Mouse (Mus musculus) right cerebral cortex, postnatal 4 days (tissue): ENCODE measurements around the gene Fgfbp3.
"Not testable (repeated sequence)": the region's sequence is repeated elsewhere in the genome, so short reads cannot be mapped to it uniquely, and the experiment has no call there.

Experiments used
- DNase-seq: peaks from one replicate; pipeline ENCODE4 v3.0.0-alpha.2; 2022

The Fgfbp3 gene

DNA sequence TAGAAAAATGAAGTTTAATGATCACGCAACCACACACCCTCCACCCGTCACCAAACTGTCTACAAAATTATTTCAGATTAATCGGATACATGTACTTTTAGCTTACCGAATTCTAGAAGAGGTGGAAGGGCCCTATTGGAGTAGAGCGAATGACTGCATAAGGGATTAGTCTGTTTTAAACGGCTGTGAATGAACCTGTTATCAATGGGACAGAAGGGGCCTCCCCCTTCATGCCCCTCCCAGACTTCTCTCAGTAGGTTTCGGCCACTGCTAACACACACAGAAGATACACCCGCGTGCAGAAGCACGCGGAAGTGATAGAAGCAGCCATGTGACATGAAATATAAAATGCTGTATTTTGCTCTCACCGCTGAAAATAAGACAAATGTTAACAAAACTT is at the start of gene Fgfbp3:
Fgfbp3 (minus strand) TSS at position 150 of the 400 bp plus-strand sequence.
- DNase-seq = no peak

- DNase-seq = not testable (repeated sequence)
Observed at GRCm38 (mm10) chr19:36962544-36963260, 43.3 kb upstream of the Fgfbp3 start.

DNA sequence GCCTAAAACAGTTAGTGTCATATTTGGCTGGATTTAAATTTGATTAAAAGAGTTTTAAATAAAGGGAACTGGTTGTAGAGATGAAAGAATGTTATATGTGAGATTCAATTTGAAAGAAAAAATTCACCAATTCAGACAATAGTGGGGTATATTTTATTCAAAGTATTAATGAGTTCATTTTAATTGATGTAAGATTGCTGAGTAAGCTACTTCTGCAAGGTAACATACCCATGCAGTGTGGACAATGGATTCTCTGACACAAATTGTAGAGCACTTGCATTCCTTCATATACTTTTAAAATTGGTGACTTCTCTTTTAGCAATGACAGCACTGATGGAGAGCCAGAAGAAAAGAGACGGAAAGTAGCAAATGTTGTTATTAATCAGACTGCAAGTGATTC is 41.9 kb upstream of the Fgfbp3 start:
- no peak for DNase-seq

- DNase-seq = no peak
Observed at GRCm38 (mm10) chr19:36958331-36958730, 38.9 kb upstream of the Fgfbp3 start.

- no peak for DNase-seq
Observed at GRCm38 (mm10) chr19:36953637-36954206, 34.3 kb upstream of the Fgfbp3 start.

DNA sequence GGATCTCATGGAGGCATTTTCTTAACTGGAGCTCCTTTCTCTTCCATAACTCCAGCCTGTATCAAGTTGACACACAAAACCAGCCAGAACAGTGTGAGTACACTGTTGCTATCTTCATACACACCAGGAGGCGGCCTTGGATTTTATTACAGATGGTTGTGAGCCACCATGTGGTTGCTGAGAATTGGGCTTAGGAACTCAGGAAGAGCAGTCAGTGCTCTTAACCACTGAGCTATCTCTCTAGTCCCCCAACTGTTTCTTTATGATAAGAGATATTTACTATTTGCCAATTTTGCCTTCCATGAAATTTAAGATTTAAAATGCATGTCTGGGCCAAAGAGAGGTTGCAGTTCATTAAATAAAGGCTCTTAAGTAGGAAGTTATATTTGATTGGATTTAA is 20.6 kb upstream of the Fgfbp3 start:
- no peak for DNase-seq

DNA sequence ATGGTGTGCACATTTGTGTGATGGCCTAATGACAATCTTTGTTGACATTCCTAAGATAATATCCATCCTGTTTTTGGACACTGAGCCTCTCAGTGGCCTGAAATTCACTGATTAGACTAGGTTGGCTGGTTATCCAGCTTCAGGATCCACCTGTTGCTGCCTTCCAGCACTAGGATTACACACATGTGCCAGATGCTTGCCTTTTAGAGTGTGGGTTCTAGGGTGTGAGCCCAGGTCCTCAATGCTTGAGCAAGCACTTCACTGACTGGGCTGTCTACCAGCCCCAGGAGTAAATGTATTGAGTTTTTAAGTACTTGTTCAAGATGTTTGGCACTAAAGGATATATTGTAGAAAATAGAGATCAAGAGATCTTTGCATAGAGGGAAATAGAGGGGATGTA is 18.6 kb upstream of the Fgfbp3 start:
- DNase-seq = no peak

DNA sequence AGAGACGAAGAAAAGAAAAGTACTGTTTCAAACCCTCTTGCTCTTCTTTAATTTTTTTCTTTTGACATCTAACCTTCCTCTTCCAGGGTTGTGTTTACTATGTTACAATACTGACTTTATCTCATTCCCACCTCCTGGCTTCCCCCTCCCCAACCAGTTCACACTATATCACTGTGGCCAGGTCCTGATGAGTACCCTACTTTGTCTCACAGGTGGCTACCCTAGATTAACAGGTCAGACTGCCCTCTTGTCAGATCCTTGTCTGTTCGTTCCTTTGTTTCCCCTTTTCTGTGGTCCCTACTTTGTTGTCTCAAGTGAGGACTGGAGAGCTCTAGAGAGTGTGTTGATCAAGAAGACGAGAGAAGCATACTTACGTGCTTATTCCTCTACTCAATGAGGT is 16.9 kb upstream of the Fgfbp3 start:
- DNase-seq = no peak

DNA sequence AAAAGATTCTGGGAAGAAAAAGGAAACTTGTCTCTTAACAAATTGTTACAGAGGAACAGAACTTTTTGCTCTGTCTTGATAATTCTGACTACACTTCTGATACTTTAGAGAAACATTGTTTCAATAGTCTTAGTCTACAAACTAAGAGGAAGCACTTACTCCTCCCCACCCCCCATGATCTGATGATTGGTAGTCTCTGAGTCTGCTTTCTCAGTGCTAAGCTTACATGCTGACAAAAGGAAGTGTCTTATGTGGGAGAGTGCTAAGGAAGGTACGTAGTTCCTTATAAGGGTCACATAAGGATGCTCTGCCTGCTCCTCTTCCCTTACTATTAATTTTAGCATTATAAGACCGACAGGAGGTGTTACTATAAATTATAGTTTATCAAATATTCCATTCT is 13.2 kb upstream of the Fgfbp3 start:
- DNase-seq = no peak

GRCm38 (mm10) chr19:36932097-36932496 is 12.7 kb upstream of the Fgfbp3 start:
- DNase-seq = no peak

GRCm38 (mm10) chr19:36929816-36930215 is 10.4 kb upstream of the Fgfbp3 start:
- no peak for DNase-seq

DNA sequence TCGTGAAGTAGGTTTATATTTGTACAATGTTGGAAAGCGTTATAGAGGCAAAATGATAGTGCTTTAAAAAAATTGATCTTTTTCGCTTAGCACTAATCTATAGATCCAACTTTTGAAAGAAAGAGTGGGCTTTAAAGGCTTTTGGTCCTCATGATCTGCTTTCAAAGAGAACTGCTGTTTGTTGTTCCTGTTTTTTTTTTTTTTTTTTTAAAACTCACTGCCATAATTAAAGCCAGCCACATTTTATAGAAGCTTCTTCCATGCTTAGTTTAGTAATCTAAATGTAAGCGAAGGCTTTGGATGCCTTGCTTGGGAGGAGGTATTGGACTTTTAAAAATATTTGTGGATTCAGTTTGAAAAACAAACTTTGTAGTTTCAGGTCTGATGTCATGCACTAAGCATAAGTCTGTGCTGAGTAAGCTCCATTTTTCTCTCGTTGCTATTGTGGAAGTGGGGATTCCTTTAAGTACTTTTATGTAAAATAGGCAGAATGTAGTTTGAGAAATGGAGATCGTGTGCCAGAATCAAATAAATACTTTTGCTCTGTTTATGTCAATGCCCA is 8.5 kb upstream of the Fgfbp3 start:
- no peak for DNase-seq

DNA sequence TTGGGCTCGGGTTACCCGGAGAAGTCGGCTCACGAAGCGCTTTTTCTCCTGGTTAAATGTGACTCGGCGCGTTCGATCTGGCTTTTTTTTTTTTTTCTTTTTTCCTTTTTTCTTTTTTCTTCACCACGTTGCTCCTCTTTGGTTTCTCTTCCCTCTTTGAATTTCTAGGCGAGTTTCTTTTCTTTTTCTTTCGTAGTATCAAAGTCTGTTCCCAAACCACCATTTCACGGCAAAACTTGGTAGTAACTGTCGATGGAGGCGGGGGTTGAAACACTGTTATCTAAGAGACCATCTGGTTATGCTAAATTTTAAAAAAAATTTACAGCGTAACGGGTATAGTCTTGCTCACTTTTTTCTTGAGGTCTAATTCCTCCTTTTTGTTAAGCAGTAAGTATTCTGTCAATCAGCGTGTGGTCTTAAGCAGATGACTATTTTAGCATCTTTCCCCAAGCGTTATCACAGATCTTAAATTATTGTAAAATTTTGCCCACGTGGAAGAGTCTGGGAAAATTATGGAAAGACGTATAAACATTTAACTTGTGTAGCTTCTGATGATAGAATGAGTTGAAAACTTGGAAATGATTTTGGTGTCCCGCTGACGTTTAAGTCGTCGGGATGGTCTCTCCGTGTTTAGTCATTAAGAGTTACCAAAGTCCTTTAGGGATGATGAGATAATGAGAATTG is 7.3 kb upstream of the Fgfbp3 start:
- DNase-seq = no peak

DNA sequence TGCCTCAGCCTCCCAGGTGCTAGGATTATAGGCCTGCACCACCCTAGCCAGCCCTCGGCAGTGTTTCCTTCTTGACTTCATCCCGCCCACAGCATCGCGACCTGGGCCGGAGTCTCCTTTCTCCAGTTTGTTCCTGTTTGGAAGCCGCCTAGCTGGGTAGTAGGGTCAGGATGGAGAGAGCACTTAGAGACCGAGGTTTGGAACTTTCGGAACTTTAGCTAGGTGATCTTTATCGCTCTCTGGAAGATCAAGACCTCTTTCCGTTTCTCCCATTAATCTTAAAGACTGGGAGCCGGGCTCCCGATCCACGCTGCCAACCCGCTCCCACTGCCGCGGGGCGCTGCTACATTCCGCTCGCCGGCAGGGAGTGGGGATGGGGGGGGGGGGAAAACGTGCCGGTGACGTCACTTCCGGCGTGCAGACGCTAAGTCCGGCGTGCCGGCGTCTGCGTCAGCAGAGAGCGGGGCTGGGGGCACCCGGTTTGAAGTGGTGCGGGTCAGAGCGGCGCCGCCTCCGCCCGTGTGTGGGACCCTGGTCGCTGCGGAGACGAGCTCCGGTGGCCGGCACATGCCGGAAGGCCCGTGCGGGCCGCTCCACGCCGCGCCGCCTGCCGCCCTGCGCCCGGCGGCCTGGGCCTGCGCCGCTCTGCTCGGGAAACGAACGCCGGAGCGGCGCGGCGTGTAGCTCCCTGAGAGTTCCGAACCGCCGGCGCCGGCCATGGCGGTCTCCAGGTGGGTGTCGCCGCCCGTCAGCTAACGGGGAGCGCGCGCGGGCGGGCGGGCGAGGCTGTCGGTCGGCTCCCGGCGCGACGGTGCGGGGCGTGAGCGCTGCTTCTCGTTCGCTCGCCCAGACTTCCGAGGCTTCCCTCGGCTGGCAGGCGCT is 6.5 kb upstream of the Fgfbp3 start, which contains the start of gene Btaf1:
Btaf1 (plus strand) TSS at position 409 of the 882 bp plus-strand sequence.
- peak; percentile 81 for DNase-seq

GRCm38 (mm10) chr19:36922936-36923335 is 3.5 kb upstream of the Fgfbp3 start:
- DNase-seq = no peak

- no peak for DNase-seq
Observed at GRCm38 (mm10) chr19:36922015-36922414, 2.6 kb upstream of the Fgfbp3 start.

GRCm38 (mm10) chr19:36918441-36919301 is 744 bp downstream of the Fgfbp3 start:
- peak; percentile 76 for DNase-seq

DNA sequence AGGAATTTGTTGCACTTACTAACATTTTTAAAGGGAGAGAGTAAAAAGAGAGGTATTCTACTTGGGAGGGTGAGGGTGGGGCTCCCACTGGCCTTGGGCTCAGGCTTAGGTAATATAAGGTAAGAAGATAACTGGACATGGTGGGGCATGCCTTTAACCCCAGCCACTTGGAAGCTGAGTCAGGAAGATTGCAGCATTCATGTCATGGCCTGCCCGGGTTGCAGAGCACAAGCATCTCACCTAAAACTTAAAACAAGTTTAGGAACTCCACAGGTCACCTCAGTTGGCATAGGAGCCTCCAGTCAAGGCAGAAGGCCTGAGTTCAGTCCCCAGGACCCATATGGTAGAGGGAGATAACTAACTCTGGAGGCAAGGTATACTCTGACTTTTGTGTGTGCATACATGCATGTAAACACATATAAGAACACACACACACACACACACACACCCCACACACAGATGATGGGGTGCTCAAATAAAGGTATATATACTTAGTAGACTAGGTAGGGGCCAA is 2.5 kb downstream of the Fgfbp3 start:
- DNase-seq = no peak

- no peak for DNase-seq
Observed at GRCm38 (mm10) chr19:36916206-36916605, 3.2 kb downstream of the Fgfbp3 start.

GRCm38 (mm10) chr19:36913064-36913463 is 6.4 kb downstream of the Fgfbp3 start:
- DNase-seq = no peak

GRCm38 (mm10) chr19:36910424-36911045 is 8.9 kb downstream of the Fgfbp3 start:
- peak; percentile 53 for DNase-seq
